Mouse (Mus musculus) embryonic fibroblast, embryonic 13.5 days (primary cell): ENCODE measurements around the gene Fcgr3.

Experiments
- CTCF ChIP-seq: IDR thresholded peaks from 2 replicates; pipeline ENCODE4 v1.5.1; 2011; ENCODE audit warnings: mild to moderate bottlenecking, control low read depth, low read length, moderate library complexity, borderline replicate concordance; ENCODE audit not compliant: insufficient read depth
- POLR2A ChIP-seq: IDR thresholded peaks from 2 replicates; pipeline ENCODE4 v1.6.1; 2011; ENCODE audit warnings: low read depth, mild to moderate bottlenecking, control low read depth, low read length, moderate library complexity

DNA sequence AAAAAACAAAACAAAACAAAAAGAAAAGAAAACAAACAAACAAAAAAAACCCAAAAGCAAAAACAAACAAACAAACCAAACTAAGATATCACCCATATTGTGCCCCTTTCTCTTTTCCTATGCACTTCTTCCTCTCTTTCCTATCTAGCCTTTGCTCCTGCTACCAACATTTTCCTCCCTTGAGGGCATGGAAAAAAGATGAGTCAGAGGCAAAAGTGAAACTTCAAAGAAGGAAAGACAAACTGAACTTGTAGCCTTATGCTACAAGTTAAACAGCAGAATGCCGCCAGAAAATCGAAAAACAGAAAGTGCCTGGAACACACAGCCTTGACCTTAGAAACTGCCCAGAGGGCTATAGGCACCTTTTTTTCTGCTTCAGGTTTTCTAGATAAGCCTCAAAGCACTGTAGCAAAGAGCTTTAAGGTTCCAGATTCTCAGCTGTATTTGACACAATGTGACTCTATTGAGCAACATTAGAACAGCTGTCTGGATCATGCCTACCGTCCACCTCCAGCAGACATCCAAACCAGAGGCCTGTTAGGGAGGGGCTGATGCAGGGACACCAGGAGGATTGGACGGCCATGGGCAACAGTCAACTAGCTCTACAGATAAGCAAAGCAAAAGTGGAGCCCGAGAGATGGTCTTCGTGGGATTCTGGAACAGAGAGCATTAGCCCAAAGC lies 47.9 kb downstream of the Fcgr3 start:
- TF ChIP-seq POLR2A (no peak), CTCF (no peak)
